1 mouse cellular context compared by ENCODE assay signal in genomic region chr3:122198966-122199381, GRCm38 (mm10).
A peak's percentile ranks its signal among the peaks of the same experiment; 100 is the strongest.
TF ChIP-seq lines count a peak whose summit lies in the region.

No protein-coding gene starts in this region.

TF ChIP-seq in MEL, 35 proteins besides CTCF, POLR2A, EP300 and RAD21 (continued from another document):
- TF ChIP-seq ZNF384 (IDR thresholded peaks at IDR 0.05; ENCODE audit: low read depth, low read length) (no peak), USF1 (IDR thresholded peaks at IDR 0.05; ENCODE audit: low read depth, low read length) (peak; percentile 83), ZC3H11A (IDR thresholded peaks at IDR 0.05; ENCODE audit: low read depth, low read length) (no peak), MYC (IDR thresholded peaks at IDR 0.05; ENCODE audit: low read depth, low read length) (no peak), SIN3A (IDR thresholded peaks at IDR 0.05; ENCODE audit: low read length) (no peak), MYB (IDR thresholded peaks at IDR 0.05; ENCODE audit: low read depth, low read length) (peak; percentile 47; the same call in 1 of the 2 replicates)
